Mouse (Mus musculus): ENCODE results near the gene Tmem242.

GRCm38 (mm10) chr17:5371521-5371920, 68.5 kb downstream of the Tmem242 start:
- TF ChIP-seq EP300 (IDR thresholded peaks at IDR 0.05; ENCODE audit: low read length) = no peak
- TF ChIP-seq MAFK (IDR thresholded peaks at IDR 0.05; ENCODE audit: insufficient replicate concordance, low read length) = no peak
- no peak for TF ChIP-seq ZNF384 (IDR thresholded peaks at IDR 0.05; ENCODE audit: low read depth, low read length)
- no peak for TF ChIP-seq KAT2A (IDR thresholded peaks at IDR 0.05; ENCODE audit: insufficient replicate concordance, low read length)
- TF ChIP-seq POLR2A (IDR thresholded peaks at IDR 0.05; ENCODE audit: low read depth, low read length) = no peak
- no peak for TF ChIP-seq ZMIZ1 (IDR thresholded peaks at IDR 0.05; ENCODE audit: low read depth, low read length)
- no peak for TF ChIP-seq CTCF (conservative IDR thresholded peaks at IDR 0.05 in 1 of 2, IDR thresholded peaks at IDR 0.05 in 1 of 2; ENCODE audit: low read depth in 2 of 2, low read length in 2 of 2)
- no peak for TF ChIP-seq NRF1 (IDR thresholded peaks at IDR 0.05; ENCODE audit: low read depth, low read length)
- no peak for TF ChIP-seq SIN3A (IDR thresholded peaks at IDR 0.05; ENCODE audit: low read length)
- no peak for TF ChIP-seq MYC (IDR thresholded peaks at IDR 0.05; ENCODE audit: low read depth, low read length)
- no peak for TF ChIP-seq MAX (IDR thresholded peaks at IDR 0.05; ENCODE audit: low read length)
- no peak for TF ChIP-seq TCF12 (IDR thresholded peaks at IDR 0.05; ENCODE audit: low read depth, low read length)
- TF ChIP-seq ZC3H11A (IDR thresholded peaks at IDR 0.05; ENCODE audit: low read depth, low read length) = no peak
- TF ChIP-seq JUND (conservative IDR thresholded peaks at IDR 0.05; ENCODE audit: low read depth, low read length) = no peak
